Mouse (Mus musculus) adrenal gland (tissue): ENCODE results near the gene Plcg1.

Experiments
- intact Hi-C: fragments of 180-260 bp; cut with DNase I; formaldehyde crosslinking; loops from one replicate; pipeline ENCODE4 v1.15.1; 2025

Plcg1 gene

DNA sequence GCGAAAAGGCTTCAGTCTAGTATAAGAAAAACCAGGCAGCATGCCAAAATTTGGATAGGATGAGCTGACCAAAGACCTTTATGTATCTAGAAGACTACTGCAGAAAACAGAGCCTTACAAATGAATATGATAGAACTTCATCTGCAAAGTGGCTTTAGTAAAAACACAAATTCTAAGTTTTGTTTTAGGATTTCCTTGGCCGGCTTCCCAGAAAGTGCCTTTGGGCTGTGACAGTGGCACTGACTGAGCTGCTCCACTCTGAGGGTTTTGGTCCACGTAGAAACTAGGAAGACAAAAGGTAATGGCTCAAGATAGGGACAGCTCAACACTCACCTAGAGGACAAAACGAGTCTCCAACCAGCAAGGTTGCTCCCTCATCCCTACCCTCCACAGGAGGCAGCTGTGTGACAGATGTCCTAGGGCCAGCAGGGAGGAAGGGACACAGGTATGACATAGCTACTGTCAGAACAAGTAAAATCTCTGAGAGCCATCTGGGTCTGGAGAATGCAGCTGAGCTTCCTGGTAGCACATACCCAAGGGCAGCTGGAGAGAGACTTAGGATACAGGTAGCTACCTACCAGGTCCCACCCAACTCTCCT is 37.1 kb downstream of the Plcg1 start:
- intact Hi-C loops: no loop called here

DNA sequence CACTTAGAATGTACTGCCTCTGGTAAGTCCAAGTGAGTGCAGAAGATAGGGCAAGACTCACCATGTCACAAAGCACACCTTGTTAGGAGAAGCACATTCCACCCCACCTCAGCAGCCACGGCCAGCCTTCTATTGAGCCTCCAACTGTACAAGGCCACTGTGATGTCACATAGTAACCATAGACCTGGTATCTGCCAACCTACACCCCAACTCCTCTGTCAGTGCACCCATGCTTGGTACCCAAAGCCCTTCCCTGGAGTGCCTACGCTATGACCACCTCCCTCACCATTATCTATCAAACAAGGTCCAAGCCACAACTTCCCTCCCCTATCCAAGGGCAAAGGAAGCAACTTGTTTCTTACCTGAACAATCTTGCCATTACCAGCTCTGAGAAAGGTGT is 37.9 kb downstream of the Plcg1 start:
- intact Hi-C loops: no loop called here

DNA sequence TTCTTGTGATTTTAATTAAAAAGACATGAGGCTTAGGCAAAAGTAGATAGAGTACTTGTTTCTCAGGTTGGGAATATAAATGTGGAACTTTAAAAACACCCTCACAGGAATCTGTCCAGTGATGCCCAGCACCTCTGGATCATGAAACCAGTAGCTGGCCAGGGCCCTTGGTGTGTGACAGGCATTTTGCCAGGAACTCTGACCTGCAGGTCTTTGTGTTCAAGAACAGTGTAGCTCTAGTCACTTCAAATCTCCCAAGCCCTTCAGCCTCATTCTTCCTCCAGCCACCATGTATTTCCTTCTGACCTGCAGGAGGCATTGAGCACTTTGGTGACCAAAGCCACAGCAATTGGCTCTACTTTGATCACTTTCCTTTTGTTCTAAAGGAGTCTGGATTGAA is 39.3 kb downstream of the Plcg1 start:
- intact Hi-C loops: no loop called here

- intact Hi-C loops: no loop called here
Measured at GRCm38 (mm10) chr2:160770871-160771270, 39.8 kb downstream of the Plcg1 start.

GRCm38 (mm10) chr2:160771325-160772276 is 40.5 kb downstream of the Plcg1 start:
- intact Hi-C loops: no loop called here

GRCm38 (mm10) chr2:160778034-160778433 is 46.9 kb downstream of the Plcg1 start:
- intact Hi-C loops: no loop called here

DNA sequence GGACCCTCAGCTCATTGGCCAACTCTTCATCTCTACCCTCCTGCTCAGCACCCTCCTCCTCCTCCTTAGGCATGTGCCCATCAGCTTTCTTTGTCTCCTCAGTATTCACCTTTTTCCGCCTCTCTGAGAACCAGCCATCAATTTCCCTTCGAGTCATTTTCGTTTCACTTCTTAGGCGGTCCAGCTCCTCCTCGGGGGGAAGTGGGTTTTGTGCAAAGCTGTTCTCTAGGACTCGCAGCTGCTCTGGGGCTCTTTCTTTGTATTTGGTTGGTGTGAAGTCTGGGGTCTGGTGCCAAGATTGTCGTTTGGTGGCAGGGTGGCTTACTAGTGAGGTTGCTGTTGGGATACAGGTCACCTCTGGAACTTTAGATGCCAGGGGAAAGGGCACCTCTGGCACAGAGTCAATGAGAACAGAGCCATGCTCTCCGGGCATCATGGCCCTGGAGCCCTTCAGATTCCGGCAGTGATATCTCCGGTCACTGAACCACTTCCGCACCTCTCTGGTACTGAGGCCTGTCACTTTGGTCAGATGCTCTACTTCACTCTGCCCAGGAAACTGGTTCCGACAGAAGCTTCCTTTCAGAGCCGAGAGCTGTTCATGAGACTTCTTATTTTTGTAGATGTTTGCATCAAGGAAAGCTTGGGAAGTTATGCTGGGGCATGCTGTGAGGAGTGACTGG is 49.2 kb downstream of the Plcg1 start:
- intact Hi-C loops: no loop called here

DNA sequence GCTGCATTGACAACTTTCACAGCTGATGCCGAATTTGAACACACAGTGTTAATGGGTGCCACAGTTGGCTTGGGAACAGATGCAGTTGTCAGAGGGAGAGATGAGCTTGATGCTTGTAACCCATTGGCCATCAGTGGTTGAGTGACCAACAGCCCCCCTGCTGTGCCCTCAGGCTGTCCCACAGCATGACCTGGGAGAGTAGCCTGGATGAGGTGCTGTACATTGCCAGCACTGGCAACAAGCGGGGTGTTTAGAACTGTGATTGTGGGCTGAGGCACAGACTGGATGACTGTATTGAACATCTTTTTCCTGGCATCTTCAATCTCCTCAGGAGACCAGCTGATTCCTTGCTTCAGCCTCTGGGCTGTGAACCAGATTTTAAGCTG is 49.7 kb downstream of the Plcg1 start:
- intact Hi-C loops: no loop called here

DNA sequence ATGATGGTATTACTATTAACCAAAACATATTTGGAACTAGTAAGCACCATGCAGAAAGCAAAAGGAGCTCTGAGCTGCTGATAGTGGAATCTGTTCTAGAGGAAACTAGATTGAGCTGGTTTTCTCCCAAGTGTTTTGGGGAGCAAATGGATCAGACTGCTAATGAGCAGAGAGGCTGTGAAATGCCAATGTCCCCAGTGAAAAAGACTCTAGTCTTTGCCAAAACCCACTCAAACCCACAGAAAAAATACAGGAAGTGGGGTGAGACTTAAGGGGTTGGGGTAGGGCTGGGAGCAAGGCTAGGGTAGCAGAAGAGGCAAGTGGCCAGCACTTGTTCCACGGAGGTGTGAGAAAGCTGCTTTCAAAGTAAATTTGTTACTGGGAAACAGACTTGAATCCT is 55.2 kb downstream of the Plcg1 start:
- intact Hi-C loops: no loop called here

DNA sequence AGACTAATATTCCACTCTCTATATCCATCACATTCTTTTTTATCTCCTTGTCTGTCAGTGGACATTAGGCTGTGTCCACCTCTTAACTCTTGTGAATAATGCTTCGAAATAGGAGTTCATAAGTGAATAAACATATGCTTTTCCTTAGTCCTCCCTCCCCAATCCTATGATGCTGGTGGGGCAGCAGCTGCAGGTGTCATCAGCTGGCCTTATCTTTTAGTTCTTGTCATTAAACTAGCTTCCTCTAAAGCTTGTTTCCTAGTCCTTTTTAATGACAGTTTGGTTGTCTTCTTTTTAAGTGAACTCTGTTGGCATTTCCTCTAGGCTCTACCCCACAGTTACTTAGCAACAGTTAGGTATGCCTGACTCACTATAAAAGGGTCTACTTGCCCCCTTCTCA is 57.9 kb downstream of the Plcg1 start:
- intact Hi-C loops: no loop called here

- intact Hi-C loops: loop anchor here (5.0 kb wide), 2 partner anchors 47 to 98 kb away; no protein-coding TSS in a partner anchor
Measured at GRCm38 (mm10) chr2:160789741-160790140, 58.6 kb downstream of the Plcg1 start.

- intact Hi-C loops: loop anchor here (5.0 kb wide), 2 partner anchors 51 to 94 kb away; no protein-coding TSS in a partner anchor
Measured at GRCm38 (mm10) chr2:160793117-160793516, 62.0 kb downstream of the Plcg1 start.

- intact Hi-C loops: no loop called here
Measured at GRCm38 (mm10) chr2:160796973-160797372, 65.9 kb downstream of the Plcg1 start.

- intact Hi-C loops: no loop called here
Measured at GRCm38 (mm10) chr2:160798206-160798605, 67.1 kb downstream of the Plcg1 start.

DNA sequence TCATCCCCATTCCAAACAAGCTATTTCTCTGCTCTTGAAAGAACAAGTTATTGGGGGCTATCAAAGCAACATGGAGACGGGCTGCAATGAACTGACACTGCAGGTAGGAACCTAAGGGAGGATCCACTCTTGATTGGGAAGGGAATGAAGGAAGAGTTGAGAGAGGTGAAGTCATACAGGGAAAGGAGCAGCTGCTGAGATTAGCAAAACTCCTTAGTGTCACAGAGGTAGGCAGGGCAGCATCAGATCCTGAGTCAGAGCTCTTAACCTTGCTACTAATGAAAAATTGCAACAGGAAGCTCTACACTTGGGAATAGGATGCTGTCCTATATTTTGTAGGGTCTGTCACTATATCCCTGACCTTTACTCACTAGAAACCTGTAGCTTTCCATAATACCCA is 69.9 kb downstream of the Plcg1 start:
- intact Hi-C loops: no loop called here

- intact Hi-C loops: no loop called here
Measured at GRCm38 (mm10) chr2:160802326-160802725, 71.2 kb downstream of the Plcg1 start.

DNA sequence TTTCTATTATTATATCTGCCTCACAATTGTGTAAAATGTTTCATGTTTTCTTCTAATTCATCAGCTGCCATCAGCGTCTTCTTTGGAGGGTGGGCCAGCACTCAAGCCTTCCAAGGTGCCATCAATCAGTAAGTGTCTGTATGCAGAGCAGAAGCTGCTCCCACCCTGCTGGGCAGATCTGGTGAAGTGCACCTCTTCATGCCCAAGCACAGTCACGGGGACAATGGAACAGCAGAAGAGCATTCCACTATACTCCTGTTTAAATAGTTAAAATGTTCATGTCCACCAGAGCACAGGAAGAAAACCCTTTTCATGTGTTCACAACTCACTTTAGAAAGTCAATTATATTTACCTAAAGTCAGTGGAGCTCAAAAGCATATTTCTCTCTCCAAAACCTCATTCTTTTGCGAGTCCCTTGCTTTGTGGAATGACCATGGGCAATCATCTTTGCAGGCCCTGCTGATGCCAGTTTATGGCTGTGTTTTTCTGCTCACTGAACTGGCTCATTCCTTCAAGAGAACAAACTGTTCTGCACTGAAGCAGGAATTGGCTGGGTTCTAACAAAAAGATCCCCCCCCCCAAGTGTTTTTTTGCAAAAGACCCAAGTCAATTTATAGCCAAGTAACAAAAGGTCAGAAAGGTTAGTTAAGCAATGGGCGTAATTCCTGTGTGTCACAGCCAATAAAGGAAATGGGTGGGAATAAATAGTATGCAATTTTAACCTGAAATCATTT is 73.9 kb downstream of the Plcg1 start:
- intact Hi-C loops: no loop called here

GRCm38 (mm10) chr2:160806091-160806521 is 75.0 kb downstream of the Plcg1 start:
- intact Hi-C loops: no loop called here

GRCm38 (mm10) chr2:160810376-160810775 is 79.3 kb downstream of the Plcg1 start:
- intact Hi-C loops: no loop called here

DNA sequence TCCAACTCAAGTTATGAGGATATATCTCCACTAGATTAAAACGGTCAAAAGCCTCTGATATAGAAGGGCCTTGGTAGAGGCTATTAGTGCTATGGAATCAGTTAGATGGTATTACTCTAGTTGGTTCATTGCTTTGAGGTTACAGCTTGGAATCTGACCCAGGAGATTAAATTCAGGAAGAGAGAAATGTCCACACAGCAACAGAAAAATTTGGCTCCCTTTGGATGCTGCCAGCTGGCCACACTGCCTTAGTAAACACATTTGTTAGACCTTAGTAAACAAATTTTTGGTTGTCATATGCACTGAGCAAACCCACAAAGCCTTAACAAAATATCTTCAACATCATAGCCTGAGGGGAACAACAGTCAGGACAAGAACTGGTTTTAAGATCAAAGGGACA is 79.7 kb downstream of the Plcg1 start:
- intact Hi-C loops: no loop called here
